Mouse (Mus musculus) hindbrain, embryonic 13.5 days (tissue): ENCODE data around the gene Paqr7. TPM values are rescaled to one million over a fixed set of nuclear protein-coding genes. Genes with fewer than 3 reads are reported as not detected.
A peak's percentile ranks its signal among the peaks of the same experiment; 100 is the strongest.

ENCODE experiments used
- ATAC-seq: fragments of 200-750 bp; cut with Nextera tagmentation; 2 replicates; pipeline ENCODE4 v1.8.0; 2017; ENCODE audit warnings: moderate TSS enrichment; ENCODE audit not compliant: low FRiP score
- H3K27ac ChIP-seq: fragments of 300-500 bp; sonication (generic); 2 replicates; pipeline ENCODE4 v1.5.1; 2015; ENCODE audit warnings: inconsistent platforms, mild to moderate bottlenecking, moderate library complexity
- H3K27me3 ChIP-seq: fragments of 300-500 bp; sonication (generic); 2 replicates; pipeline ENCODE4 v1.6.1; 2015; ENCODE audit warnings: mild to moderate bottlenecking, inconsistent platforms
- H3K36me3 ChIP-seq: fragments of 300-500 bp; sonication (generic); 2 replicates; pipeline ENCODE4 v1.6.1; 2015; ENCODE audit warnings: mild to moderate bottlenecking, inconsistent platforms
- H3K4me1 ChIP-seq: fragments of 300-500 bp; sonication (generic); replicated peaks from 2 replicates; pipeline ENCODE4 v1.6.1; 2015; ENCODE audit warnings: inconsistent platforms
- H3K4me2 ChIP-seq: fragments of 300-500 bp; sonication (generic); 2 replicates; pipeline ENCODE4 v1.6.1; 2015; ENCODE audit warnings: inconsistent platforms, mild to moderate bottlenecking, moderate library complexity
- H3K4me3 ChIP-seq: fragments of 300-500 bp; sonication (generic); 2 replicates; pipeline ENCODE4 v1.5.1; 2015; ENCODE audit warnings: mild to moderate bottlenecking, inconsistent platforms
- H3K9ac ChIP-seq: fragments of 300-500 bp; sonication (generic); 2 replicates; pipeline ENCODE4 v1.6.1; 2015; ENCODE audit warnings: mild to moderate bottlenecking, inconsistent platforms
- H3K9me3 ChIP-seq: fragments of 300-500 bp; sonication (generic); 2 replicates; pipeline ENCODE4 v1.6.1; 2016; ENCODE audit warnings: inconsistent platforms
- WGBS: fragments of 180-500 bp; shearing (Covaris S2); methylation state at CpG from one replicate; pipeline ENCODE4 v1.1.7; 2015; 5-methylcytosine and 5-hydroxymethylcytosine counted together
- polyA plus RNA-seq: library from polyadenylated mRNA; unstranded; fragments of >200 nt; fragmentation: Nextera tagmentation; extraction: Ambion mirVana; gene quantifications from 2 replicates; pipeline ENCODE4 v1.2.1, GENCODE M21; 2015

Gene Paqr7
- polyA plus RNA-seq, 1 experiment from 2014 or later: 21.5 TPM

DNA sequence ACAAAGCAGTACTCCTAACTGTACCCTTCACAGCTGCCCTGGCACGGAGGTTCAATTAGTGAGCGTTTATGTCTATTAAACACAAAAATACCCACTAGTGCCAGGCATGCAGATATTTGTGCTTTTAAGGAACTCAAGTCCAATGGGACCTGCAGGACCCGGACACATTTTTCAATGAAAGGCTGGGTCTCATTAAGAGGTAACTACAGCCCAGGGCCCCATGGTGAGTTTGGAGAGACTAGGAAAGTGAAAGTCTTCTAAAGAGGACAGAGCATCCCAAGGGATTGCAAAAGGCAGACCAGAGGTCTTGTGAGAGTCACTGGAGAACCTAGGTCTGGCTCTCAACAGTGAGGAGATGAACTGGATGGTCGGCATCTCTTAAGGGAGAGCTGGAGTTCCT, 36.9 kb downstream of the Paqr7 start:
- 90% methylated on average over 4 of the region's 4 CpGs for WGBS
- no peaks in the 10 kb centered on the region for H3K9me3 ChIP-seq
- peak overlapping the region; percentile 91 for H3K9ac ChIP-seq
- H3K4me1 ChIP-seq: peaks cover 30% of the 10 kb centered on the region
- H3K27ac ChIP-seq: no peak overlapping the region
- peak overlapping the region; percentile 99 for H3K4me3 ChIP-seq
- H3K27me3 ChIP-seq: no peaks in the 10 kb centered on the region
- peak overlapping the region; percentile 95 for H3K4me2 ChIP-seq
- no peak for ATAC-seq
- H3K36me3 ChIP-seq: peaks cover 41% of the 10 kb centered on the region

GRCm38 (mm10) chr4:134534124-134534886, 37.8 kb downstream of the Paqr7 start:
- H3K27ac ChIP-seq: peak overlapping the region; percentile 90
- peak overlapping the region; percentile 91 for H3K9ac ChIP-seq
- 2% methylated on average over 57 of the region's 57 CpGs for WGBS
- ATAC-seq: no peak; the same call in 1 of the 2 replicates
- peaks cover 30% of the 10 kb centered on the region for H3K4me1 ChIP-seq
- peak overlapping the region; percentile 99 for H3K4me3 ChIP-seq
- H3K36me3 ChIP-seq: peaks cover 41% of the 10 kb centered on the region
- no peaks in the 10 kb centered on the region for H3K27me3 ChIP-seq
- H3K9me3 ChIP-seq: no peaks in the 10 kb centered on the region
- peak overlapping the region; percentile 95 for H3K4me2 ChIP-seq

GRCm38 (mm10) chr4:134534932-134535786, 38.7 kb downstream of the Paqr7 start, which contains the start of gene Mtfr1l:
Gene Mtfr1l (minus strand): TSS chr4:134535387.
- peak; percentile 96 for ATAC-seq
- no peaks in the 10 kb centered on the region for H3K9me3 ChIP-seq
- no peaks in the 10 kb centered on the region for H3K27me3 ChIP-seq
- H3K4me1 ChIP-seq: peaks cover 30% of the 10 kb centered on the region
- WGBS: under 1% methylated on average over 70 of the region's 71 CpGs
- H3K4me2 ChIP-seq: peak within 1 kb of the TSS; percentile 95
- H3K27ac ChIP-seq: peak within 1 kb of the TSS; percentile 90
- peak within 1 kb of the TSS; percentile 99 for H3K4me3 ChIP-seq
- peak within 1 kb of the TSS; percentile 91 for H3K9ac ChIP-seq
- peaks cover 41% of the 10 kb centered on the region for H3K36me3 ChIP-seq

- peaks cover 41% of the 10 kb centered on the region for H3K36me3 ChIP-seq
- H3K4me1 ChIP-seq: peaks cover 30% of the 10 kb centered on the region
- H3K27me3 ChIP-seq: no peaks in the 10 kb centered on the region
- 10% methylated on average over 8 of the region's 8 CpGs for WGBS
- H3K9ac ChIP-seq: peak overlapping the region; percentile 64
- peak overlapping the region; percentile 95 for H3K4me2 ChIP-seq
- peak overlapping the region; percentile 99 for H3K4me3 ChIP-seq
- ATAC-seq: peak; percentile 32; the same call in 1 of the 2 replicates
- H3K9me3 ChIP-seq: no peaks in the 10 kb centered on the region
- H3K27ac ChIP-seq: peak overlapping the region; percentile 74
Measured at GRCm38 (mm10) chr4:134535787-134536151, 39.3 kb downstream of the Paqr7 start.

DNA sequence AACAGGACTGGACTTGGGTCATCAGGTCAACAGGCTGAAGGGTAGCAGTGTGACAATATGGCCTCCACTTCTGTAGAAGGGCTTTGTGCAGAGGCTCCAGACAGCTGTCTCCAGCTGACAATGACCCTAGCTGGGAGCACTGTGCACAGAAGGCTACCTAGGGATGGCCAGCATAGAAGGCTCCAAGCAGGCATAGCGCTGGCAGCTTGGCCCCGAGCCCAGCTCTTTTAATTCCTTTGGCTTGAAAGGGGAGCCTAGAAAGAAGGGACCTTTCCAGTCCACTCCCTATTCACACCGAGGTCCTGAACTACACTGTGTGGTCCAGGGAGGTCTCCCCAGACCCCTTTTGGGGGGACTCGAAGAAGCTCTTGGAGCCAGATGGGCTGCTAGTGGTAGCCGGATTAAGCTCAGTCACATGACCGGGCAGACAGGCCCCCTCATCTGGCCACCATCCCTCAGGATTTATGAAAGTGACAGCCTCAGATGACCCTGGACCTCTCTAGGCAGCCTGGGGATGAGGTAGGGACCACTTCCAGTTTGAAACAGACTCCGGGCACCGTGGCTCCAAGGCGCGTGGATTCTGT, 42.6 kb downstream of the Paqr7 start:
- Histone ChIP-seq H3K9ac (no peak overlapping the region), H3K27me3 (no peaks in the 10 kb centered on the region), H3K4me1 (peaks cover 14% of the 10 kb centered on the region), H3K4me2 (no peak overlapping the region), H3K4me3 (no peak overlapping the region), H3K27ac (no peak overlapping the region), H3K36me3 (peaks cover 57% of the 10 kb centered on the region), H3K9me3 (no peaks in the 10 kb centered on the region)
- no peak for ATAC-seq
- 90% methylated on average over 10 of the region's 10 CpGs for WGBS

DNA sequence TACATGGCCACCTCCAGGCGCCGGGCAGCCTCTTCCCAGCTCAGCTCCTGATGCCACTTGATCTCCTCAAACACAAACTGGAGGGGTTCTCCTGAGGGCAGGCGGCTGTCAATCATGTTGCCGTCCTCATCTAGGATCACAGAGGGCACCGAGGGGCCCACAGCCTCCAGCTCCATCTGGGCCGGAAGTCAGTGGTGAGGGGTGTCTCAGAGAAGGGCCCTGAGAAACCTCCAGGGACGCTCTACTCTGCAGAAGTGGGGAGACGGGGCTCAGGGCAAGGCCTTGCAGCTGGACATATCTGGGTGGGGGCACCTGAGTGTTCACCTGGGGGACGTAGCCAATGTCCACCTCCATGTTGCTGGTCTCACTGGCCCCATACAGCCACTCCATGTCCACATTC, 46.2 kb downstream of the Paqr7 start:
- Histone ChIP-seq H3K27ac (no peak overlapping the region), H3K36me3 (peaks cover 88% of the 10 kb centered on the region), H3K4me2 (no peak overlapping the region), H3K27me3 (no peaks in the 10 kb centered on the region), H3K9me3 (no peaks in the 10 kb centered on the region), H3K4me1 (peaks cover 13% of the 10 kb centered on the region), H3K4me3 (no peak overlapping the region), H3K9ac (no peak overlapping the region)
- 96% methylated on average over 9 of the region's 9 CpGs for WGBS
- ATAC-seq: no peak

GRCm38 (mm10) chr4:134543261-134543660, 46.8 kb downstream of the Paqr7 start:
- H3K4me2 ChIP-seq: no peak overlapping the region
- no peak overlapping the region for H3K9ac ChIP-seq
- peaks cover 89% of the 10 kb centered on the region for H3K36me3 ChIP-seq
- H3K9me3 ChIP-seq: no peaks in the 10 kb centered on the region
- H3K27ac ChIP-seq: no peak overlapping the region
- WGBS: 15% methylated on average over 5 of the region's 5 CpGs
- peaks cover 19% of the 10 kb centered on the region for H3K4me1 ChIP-seq
- H3K4me3 ChIP-seq: no peak overlapping the region
- no peaks in the 10 kb centered on the region for H3K27me3 ChIP-seq
- peak; percentile 73 for ATAC-seq

DNA sequence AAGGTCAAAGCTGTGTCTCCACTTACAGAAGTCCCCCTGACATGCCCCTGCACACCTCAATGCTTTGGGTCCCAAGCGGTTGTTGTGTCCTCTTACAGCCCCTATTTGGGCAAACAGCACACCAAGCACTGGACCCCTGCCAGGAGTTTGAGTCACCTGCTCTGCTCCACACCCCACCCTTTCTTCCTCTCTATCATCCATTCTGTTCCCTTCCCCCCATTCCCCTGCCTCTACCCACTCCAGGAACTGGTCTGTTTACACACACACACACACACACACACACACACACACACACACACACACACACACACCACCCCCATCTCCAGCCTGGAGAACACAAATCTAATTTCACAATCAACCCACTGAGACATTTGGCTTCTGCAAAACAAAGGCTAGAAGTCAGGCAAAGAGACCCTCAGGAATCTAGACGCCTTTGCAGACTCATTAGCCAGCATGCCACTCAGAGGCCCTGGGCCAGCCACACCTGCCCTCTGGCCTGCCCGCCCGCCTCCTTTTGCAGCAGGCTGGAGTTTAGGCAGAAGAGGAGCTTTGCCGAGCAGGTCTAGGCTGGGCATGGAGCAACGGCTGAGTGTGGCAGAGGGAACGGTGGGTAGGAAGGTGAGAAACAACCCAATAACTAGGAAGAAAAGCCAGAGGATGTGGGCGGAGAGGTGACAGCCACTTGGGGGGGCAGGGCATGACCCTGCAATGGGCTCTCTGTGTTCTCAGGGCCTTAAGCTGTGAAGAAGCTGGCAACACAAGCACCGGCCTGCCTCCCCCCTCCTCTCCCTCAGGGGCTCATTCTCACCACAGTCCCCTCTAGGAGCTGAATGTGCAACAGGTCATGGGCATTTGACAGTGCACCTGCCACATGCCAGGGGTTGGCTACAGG, 50.6 kb downstream of the Paqr7 start:
- Histone ChIP-seq H3K4me2 (no peak overlapping the region), H3K4me1 (peaks cover 41% of the 10 kb centered on the region), H3K4me3 (no peak overlapping the region), H3K9me3 (peaks cover 8% of the 10 kb centered on the region), H3K27me3 (no peaks in the 10 kb centered on the region), H3K27ac (no peak overlapping the region; the same call in 1 of the 2 replicates), H3K9ac (peak overlapping the region; percentile 43; the same call in 1 of the 2 replicates), H3K36me3 (peaks cover 67% of the 10 kb centered on the region)
- 70% methylated on average over 9 of the region's 9 CpGs for WGBS
- ATAC-seq: no peak

DNA sequence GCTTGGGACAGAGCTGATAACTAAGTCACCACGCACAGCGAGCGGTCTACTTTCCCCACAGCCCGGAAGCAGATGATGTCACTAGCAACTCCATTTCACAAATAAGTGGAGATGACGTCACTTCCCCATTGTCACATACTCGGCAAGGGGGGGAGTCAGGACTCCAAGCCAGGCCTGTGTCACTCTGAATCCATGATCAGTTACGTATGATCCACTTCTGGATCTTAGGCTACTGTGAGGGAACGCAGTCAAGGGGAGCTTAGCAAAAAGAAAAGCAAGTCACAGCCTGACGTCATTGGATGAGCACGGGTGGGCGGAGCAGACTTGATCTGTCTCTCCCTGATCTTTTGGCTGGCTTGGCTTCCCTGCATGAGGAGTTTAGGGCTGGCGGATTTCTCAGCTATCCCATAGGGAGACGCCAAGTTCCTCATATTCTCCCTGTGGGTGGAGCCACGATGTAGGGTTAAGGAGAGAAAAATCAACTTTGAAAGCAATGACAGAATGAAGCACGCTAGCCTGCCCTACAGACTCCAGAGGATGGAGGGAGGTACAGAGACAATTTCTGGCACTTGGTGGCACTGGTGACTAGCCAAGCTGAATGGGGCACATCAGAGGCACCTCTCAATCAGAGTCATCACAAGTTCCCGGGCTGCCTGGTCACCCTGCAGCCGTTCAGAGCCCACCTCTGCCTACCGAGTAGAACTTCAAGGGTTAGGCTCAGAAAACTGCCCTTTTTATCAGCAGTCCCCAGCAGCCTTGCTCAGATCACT, 51.9 kb downstream of the Paqr7 start:
- Histone ChIP-seq H3K4me1 (peaks cover 46% of the 10 kb centered on the region), H3K9ac (peak overlapping the region; percentile 46; the same call in 1 of the 2 replicates), H3K36me3 (peaks cover 55% of the 10 kb centered on the region), H3K27me3 (no peaks in the 10 kb centered on the region), H3K27ac (no peak overlapping the region), H3K9me3 (peaks cover 8% of the 10 kb centered on the region), H3K4me3 (no peak overlapping the region), H3K4me2 (no peak overlapping the region)
- no peak for ATAC-seq
- 73% methylated on average over 18 of the region's 18 CpGs for WGBS

DNA sequence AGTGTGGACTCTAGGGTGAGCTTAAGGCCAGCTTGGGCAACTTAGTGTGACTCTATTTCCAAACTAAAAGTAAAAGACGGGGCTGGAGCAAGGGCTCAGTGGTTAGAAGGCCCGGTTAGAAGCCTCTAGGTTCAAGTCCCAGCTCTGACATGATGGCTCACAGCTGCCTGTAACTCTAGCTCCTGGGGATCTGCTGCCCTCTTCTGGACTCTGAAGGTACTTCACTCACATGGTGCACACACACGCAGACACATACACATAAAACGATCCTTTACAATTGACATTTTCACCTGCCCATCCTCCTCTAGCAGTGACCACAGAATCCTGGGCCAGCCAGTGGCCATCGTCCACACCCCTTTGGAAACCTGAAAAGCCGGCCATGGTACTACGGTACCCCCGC, 53.4 kb downstream of the Paqr7 start:
- 96% methylated on average over 8 of the region's 8 CpGs for WGBS
- H3K4me2 ChIP-seq: no peak overlapping the region

More for the DNA sequence above, 53.4 kb downstream of the Paqr7 start:
- Histone ChIP-seq H3K27ac (no peak overlapping the region), H3K27me3 (no peaks in the 10 kb centered on the region), H3K9me3 (peaks cover 8% of the 10 kb centered on the region), H3K4me1 (peaks cover 46% of the 10 kb centered on the region), H3K36me3 (peaks cover 40% of the 10 kb centered on the region), H3K9ac (no peak overlapping the region), H3K4me3 (no peak overlapping the region)
- no peak for ATAC-seq
